Mouse (Mus musculus): ENCODE measurements at regions not wholly inside any gene's neighbourhood (a gene's known extent, or its start where the extent isn't known, plus 50 kb on each side); places are given as distances from the start of the nearest gene placed in this dataset.
A peak's percentile ranks its signal among the peaks of the same experiment; 100 is the strongest.

DNA sequence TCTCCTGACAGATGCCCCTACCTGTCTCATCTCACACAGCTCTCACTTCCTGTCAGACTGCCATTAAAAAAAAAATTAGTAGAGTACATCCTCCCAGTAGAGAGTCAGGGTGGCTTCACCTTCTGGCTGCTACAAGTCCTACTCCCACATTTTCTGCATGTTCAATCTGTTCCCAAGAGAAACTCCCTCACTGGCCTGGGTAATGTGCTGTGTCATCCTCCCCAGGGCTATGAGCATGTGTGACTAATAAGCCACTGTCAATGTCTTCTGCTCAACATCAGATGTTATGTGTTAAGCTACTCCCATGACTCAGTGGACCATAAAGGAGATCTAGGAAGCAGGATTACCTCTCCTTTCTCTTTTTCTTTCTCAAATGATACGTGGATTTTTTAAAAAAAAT lies 652.4 kb upstream of the Frg1 start:
- Histone ChIP-seq H3K9me3 (ENCODE audit: control insufficient read depth, low read length) (no peaks in the 10 kb centered on the region), H3K4me3 (ENCODE audit: low read depth, low read length) (no peak overlapping the region), H3K27me3 (ENCODE audit: control insufficient read depth, insufficient read depth, low read length) (no peaks in the 10 kb centered on the region), H3K4me2 (ENCODE audit: low read depth, severe bottlenecking) (no peak overlapping the region), H3K27ac (replicated peaks; ENCODE audit: low read depth, low read length) (no peak overlapping the region), H3K36me3 (ENCODE audit: control insufficient read depth, insufficient read depth, low read length) (no peaks in the 10 kb centered on the region), H3K4me1 (ENCODE audit: control insufficient read depth, insufficient read depth, low read length) (no peaks in the 10 kb centered on the region), H3K9ac (ENCODE audit: low read length) (no peak overlapping the region)
- 67% methylated on average over 1 of the region's 1 CpGs for WGBS
- no peak for ATAC-seq (ENCODE audit: insufficient number of reproducible peaks, low FRiP score, low TSS enrichment, low read depth)
- DNase-seq (ENCODE audit: low spot score), result no peak

DNA sequence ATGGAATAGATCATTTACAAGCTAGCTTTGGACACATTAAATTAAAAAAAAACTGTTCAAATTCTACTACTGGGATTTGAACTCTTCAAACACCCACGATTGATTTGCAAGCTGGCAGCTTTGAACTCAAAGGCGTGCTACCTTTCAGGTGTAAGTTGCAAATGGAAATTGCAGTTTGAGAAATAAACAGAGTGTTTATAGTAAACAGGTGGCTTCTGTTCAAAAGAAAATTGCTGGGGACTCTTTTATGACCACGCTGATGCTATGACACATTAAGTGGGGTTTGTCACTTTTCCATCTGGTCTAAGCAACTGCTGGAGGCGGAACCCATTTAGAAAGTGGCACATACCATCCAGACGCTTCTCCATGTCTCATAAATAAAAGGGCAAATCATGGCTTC lies 626.7 kb upstream of the Frg1 start:
- no peak overlapping the region for H3K4me2 ChIP-seq (ENCODE audit: low read depth, severe bottlenecking)
- H3K9ac ChIP-seq (ENCODE audit: low read length), result no peak overlapping the region
- peaks cover 5% of the 10 kb centered on the region; the same call in 1 of the 2 replicates for H3K4me1 ChIP-seq (ENCODE audit: control insufficient read depth, insufficient read depth, low read length)
- DNase-seq (ENCODE audit: low spot score) (peak; percentile 37), ATAC-seq (ENCODE audit: insufficient number of reproducible peaks, low FRiP score, low TSS enrichment, low read depth) (0 out of 2 replicates have a peak, but pooled peaks have one; percentile 44)
- H3K4me3 ChIP-seq (ENCODE audit: low read depth, low read length), result no peak overlapping the region
- WGBS, result 5% methylated on average over 5 of the region's 5 CpGs
- no peaks in the 10 kb centered on the region for H3K9me3 ChIP-seq (ENCODE audit: control insufficient read depth, low read length)
- no peak overlapping the region for H3K27ac ChIP-seq (replicated peaks; ENCODE audit: low read depth, low read length)
- no peaks in the 10 kb centered on the region for H3K36me3 ChIP-seq (ENCODE audit: control insufficient read depth, insufficient read depth, low read length)
- no peaks in the 10 kb centered on the region for H3K27me3 ChIP-seq (ENCODE audit: control insufficient read depth, insufficient read depth, low read length)

DNA sequence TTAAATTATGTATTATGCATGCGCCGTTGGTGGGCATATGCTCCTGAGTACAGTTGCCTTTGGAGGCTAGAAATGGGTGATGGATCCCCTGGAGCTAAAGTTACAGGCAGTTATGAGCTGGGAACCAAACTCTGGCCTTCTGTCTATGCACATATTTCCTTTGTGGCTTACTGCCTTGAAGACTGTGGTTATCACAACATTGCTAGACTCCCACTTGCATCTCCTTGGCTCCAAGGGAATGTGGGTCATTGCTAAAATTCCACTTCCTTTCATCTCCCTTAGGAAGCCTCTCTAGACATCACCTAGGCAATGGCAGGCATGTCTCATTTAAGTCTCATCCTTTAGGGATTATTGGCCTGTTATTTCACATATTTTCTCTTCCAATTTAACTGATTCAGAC lies 622.4 kb upstream of the Frg1 start:
- no peak for ATAC-seq (ENCODE audit: insufficient number of reproducible peaks, low FRiP score, low TSS enrichment, low read depth)
- Histone ChIP-seq H3K36me3 (ENCODE audit: control insufficient read depth, insufficient read depth, low read length) (no peaks in the 10 kb centered on the region), H3K27me3 (ENCODE audit: control insufficient read depth, insufficient read depth, low read length) (no peaks in the 10 kb centered on the region), H3K4me2 (ENCODE audit: low read depth, severe bottlenecking) (no peak overlapping the region), H3K27ac (replicated peaks; ENCODE audit: low read depth, low read length) (no peak overlapping the region), H3K4me1 (ENCODE audit: control insufficient read depth, insufficient read depth, low read length) (peaks cover under 1% of the 10 kb centered on the region; the same call in 1 of the 2 replicates), H3K9ac (ENCODE audit: low read length) (no peak overlapping the region), H3K4me3 (ENCODE audit: low read depth, low read length) (no peak overlapping the region), H3K9me3 (ENCODE audit: control insufficient read depth, low read length) (no peaks in the 10 kb centered on the region)
- DNase-seq (ENCODE audit: low spot score), result no peak
- WGBS, result 94% methylated on average over 2 of the region's 2 CpGs

DNA sequence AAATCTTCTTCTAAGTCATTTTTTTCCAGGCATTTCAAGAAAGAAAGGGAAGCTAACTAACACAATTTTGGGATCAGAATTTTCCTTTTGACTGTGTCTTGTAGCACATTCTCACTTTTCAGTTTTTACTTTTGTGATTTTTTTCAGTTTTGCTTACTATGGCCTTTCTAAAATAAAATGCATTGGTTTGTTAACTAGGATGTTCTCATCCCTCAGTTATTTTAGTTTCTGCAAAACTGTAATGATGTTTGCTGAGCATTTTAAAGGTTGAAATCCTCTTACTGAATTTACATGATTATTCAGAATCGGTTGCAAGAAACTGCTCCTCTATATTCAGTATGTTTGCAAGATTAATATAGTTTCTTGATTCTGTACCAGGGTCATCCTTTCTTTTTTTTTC lies 610.1 kb upstream of the Frg1 start:
- no peak overlapping the region for H3K9ac ChIP-seq (ENCODE audit: low read length)
- no peak overlapping the region for H3K4me3 ChIP-seq (ENCODE audit: low read depth, low read length)
- no peaks in the 10 kb centered on the region for H3K9me3 ChIP-seq (ENCODE audit: control insufficient read depth, low read length)
- ATAC-seq (ENCODE audit: insufficient number of reproducible peaks, low FRiP score, low TSS enrichment, low read depth), result no peak
- no peaks in the 10 kb centered on the region for H3K36me3 ChIP-seq (ENCODE audit: control insufficient read depth, insufficient read depth, low read length)
- H3K4me1 ChIP-seq (ENCODE audit: control insufficient read depth, insufficient read depth, low read length), result no peaks in the 10 kb centered on the region
- no peaks in the 10 kb centered on the region for H3K27me3 ChIP-seq (ENCODE audit: control insufficient read depth, insufficient read depth, low read length)
- no peak overlapping the region for H3K4me2 ChIP-seq (ENCODE audit: low read depth, severe bottlenecking)
- H3K27ac ChIP-seq (replicated peaks; ENCODE audit: low read depth, low read length), result no peak overlapping the region
- DNase-seq (ENCODE audit: low spot score), result no peak
- WGBS, result 96% methylated on average over 1 of the region's 1 CpGs

DNA sequence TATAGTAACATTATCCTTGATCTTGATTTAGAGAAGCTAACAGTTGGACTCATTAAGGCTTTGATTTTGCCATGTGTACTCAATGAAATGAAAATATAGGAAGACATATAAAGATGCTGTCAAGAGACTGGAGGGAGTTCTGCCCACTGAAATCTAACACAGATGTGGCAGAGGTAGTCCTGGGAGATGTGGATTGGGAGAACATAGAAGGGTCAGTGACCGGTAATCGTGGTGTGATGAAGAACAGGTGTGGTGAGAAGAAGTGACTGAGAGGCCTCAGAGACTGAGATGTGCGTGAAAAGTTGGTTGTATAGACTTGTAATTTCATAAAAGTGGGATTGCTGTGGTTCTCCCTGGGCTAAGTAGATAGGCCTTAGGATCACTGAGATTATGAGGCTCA lies 600.9 kb upstream of the Frg1 start:
- Histone ChIP-seq H3K27me3 (ENCODE audit: control insufficient read depth, insufficient read depth, low read length) (no peaks in the 10 kb centered on the region), H3K36me3 (ENCODE audit: control insufficient read depth, insufficient read depth, low read length) (no peaks in the 10 kb centered on the region), H3K4me1 (ENCODE audit: control insufficient read depth, insufficient read depth, low read length) (no peaks in the 10 kb centered on the region), H3K9ac (ENCODE audit: low read length) (no peak overlapping the region), H3K9me3 (ENCODE audit: control insufficient read depth, low read length) (no peaks in the 10 kb centered on the region), H3K4me3 (ENCODE audit: low read depth, low read length) (no peak overlapping the region), H3K4me2 (ENCODE audit: low read depth, severe bottlenecking) (no peak overlapping the region), H3K27ac (replicated peaks; ENCODE audit: low read depth, low read length) (no peak overlapping the region)
- ATAC-seq (ENCODE audit: insufficient number of reproducible peaks, low FRiP score, low TSS enrichment, low read depth) (no peak), DNase-seq (ENCODE audit: low spot score) (peak; percentile 30)
- WGBS, result 20% methylated on average over 3 of the region's 3 CpGs

DNA sequence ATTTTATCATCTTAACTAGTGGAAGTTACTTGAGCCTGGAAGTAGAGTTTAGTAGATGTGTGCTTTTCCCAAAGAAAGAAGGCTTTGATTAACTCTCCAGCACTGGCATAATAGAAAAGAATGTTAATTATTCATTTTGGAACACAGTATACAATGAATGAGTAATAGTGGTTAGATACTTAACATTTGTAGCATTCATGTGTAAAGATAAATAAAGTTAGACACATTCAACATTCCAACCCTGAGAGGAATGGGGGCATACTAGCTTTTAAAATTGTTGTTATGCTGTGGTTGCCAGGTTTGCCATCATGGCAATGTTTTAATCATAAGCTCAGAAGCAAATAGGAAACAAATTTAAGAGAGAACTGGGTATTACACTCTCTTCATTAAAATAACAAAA lies 586.3 kb upstream of the Frg1 start:
- no peak overlapping the region for H3K4me2 ChIP-seq (ENCODE audit: low read depth, severe bottlenecking)
- no peak for ATAC-seq (ENCODE audit: insufficient number of reproducible peaks, low FRiP score, low TSS enrichment, low read depth)
- no peak for DNase-seq (ENCODE audit: low spot score)

DNA sequence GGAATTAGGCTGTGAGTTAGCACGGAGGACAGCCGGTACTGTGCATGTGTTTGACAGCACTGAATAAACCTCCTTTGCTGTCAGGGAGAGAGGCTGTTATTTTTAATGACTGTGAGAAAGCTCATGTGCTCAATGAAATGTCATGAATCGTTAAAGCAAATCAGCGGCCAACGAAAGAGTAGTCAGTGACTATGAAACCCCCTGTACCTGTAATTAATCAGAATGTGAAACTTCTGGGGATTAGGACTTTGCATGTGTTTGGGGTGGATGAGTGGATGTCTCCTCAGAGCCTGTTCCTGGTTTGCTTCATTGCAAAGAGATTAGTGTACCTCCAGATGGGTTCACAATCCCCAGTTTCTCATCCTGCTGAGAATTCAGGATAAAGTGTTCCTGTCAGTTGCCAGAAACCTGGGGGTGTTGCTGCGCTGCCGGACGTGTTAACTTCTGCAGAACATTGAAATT lies 572.2 kb upstream of the Frg1 start:
- no peak overlapping the region for H3K4me2 ChIP-seq (ENCODE audit: low read depth, severe bottlenecking)
- peak; percentile 30 for DNase-seq (ENCODE audit: low spot score)
- H3K36me3 ChIP-seq (ENCODE audit: control insufficient read depth, insufficient read depth, low read length), result no peaks in the 10 kb centered on the region
- no peaks in the 10 kb centered on the region for H3K9me3 ChIP-seq (ENCODE audit: control insufficient read depth, low read length)
- no peak overlapping the region for H3K4me3 ChIP-seq (ENCODE audit: low read depth, low read length)
- no peaks in the 10 kb centered on the region for H3K27me3 ChIP-seq (ENCODE audit: control insufficient read depth, insufficient read depth, low read length)
- WGBS, result 26% methylated on average over 8 of the region's 8 CpGs
- H3K9ac ChIP-seq (ENCODE audit: low read length), result no peak overlapping the region
- ATAC-seq (ENCODE audit: insufficient number of reproducible peaks, low FRiP score, low TSS enrichment, low read depth), result no peak
- no peak overlapping the region for H3K27ac ChIP-seq (replicated peaks; ENCODE audit: low read depth, low read length)
- peaks cover 18% of the 10 kb centered on the region for H3K4me1 ChIP-seq (ENCODE audit: control insufficient read depth, insufficient read depth, low read length)

More for the DNA sequence above, 586.3 kb upstream of the Frg1 start:
- no peak overlapping the region for H3K4me3 ChIP-seq (ENCODE audit: low read depth, low read length)
- no peaks in the 10 kb centered on the region for H3K4me1 ChIP-seq (ENCODE audit: control insufficient read depth, insufficient read depth, low read length)
- H3K36me3 ChIP-seq (ENCODE audit: control insufficient read depth, insufficient read depth, low read length), result no peaks in the 10 kb centered on the region
- H3K9me3 ChIP-seq (ENCODE audit: control insufficient read depth, low read length), result no peaks in the 10 kb centered on the region
- no peak overlapping the region for H3K9ac ChIP-seq (ENCODE audit: low read length)
- no peak overlapping the region for H3K27ac ChIP-seq (replicated peaks; ENCODE audit: low read depth, low read length)
- no peaks in the 10 kb centered on the region for H3K27me3 ChIP-seq (ENCODE audit: control insufficient read depth, insufficient read depth, low read length)

DNA sequence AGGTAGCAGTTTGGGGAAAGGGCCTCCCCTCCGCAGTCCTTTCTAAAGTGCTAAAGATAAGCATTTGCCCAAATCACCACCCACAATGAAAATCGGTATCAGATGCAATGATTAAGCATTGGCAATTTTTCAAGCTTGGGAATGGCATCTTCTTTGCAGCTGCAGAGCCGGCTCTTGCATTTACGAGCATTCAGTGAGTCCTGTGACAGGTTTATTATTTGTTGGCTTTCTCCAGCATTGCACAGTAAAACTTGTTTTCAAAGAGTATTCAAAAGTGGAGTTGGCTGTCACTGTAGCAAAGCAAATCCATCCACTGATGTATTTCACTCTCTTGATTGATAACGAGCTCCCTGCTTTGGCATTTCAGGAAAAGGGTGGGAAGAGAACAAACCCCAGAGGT lies 571.3 kb upstream of the Frg1 start:
- no peaks in the 10 kb centered on the region for H3K27me3 ChIP-seq (ENCODE audit: control insufficient read depth, insufficient read depth, low read length)
- peak overlapping the region; percentile 31; the same call in 1 of the 2 replicates for H3K27ac ChIP-seq (replicated peaks; ENCODE audit: low read depth, low read length)
- H3K4me1 ChIP-seq (ENCODE audit: control insufficient read depth, insufficient read depth, low read length), result peaks cover 18% of the 10 kb centered on the region
- 9% methylated on average over 5 of the region's 5 CpGs for WGBS
- ATAC-seq (ENCODE audit: insufficient number of reproducible peaks, low FRiP score, low TSS enrichment, low read depth), result no peak
- no peaks in the 10 kb centered on the region for H3K36me3 ChIP-seq (ENCODE audit: control insufficient read depth, insufficient read depth, low read length)
- no peaks in the 10 kb centered on the region for H3K9me3 ChIP-seq (ENCODE audit: control insufficient read depth, low read length)
- H3K4me2 ChIP-seq (ENCODE audit: low read depth, severe bottlenecking), result no peak overlapping the region
- H3K4me3 ChIP-seq (ENCODE audit: low read depth, low read length), result no peak overlapping the region
- H3K9ac ChIP-seq (ENCODE audit: low read length), result no peak overlapping the region
- DNase-seq (ENCODE audit: low spot score), result peak; percentile 36

DNA sequence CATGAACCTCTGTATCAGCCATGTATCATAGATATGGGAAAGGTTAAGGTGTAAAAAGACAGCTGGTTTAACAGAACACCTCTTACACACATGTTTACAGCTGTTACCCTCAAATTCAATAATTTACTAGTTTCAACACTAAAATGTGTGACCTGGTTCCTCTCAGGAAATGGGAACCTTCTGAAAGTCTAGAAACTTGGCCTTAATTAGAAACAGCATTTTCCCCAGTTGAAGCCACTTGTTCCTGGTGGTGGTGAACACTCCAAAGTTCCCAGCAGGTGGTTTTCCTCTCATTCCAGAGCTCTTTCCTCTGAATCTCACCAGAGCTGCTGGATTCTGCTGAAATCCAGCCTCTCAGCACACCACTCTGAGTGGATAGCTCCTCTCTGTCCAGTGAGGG lies 570.5 kb upstream of the Frg1 start:
- Histone ChIP-seq H3K9me3 (ENCODE audit: control insufficient read depth, low read length) (no peaks in the 10 kb centered on the region), H3K4me3 (ENCODE audit: low read depth, low read length) (no peak overlapping the region), H3K36me3 (ENCODE audit: control insufficient read depth, insufficient read depth, low read length) (no peaks in the 10 kb centered on the region), H3K27me3 (ENCODE audit: control insufficient read depth, insufficient read depth, low read length) (no peaks in the 10 kb centered on the region), H3K9ac (ENCODE audit: low read length) (no peak overlapping the region), H3K27ac (replicated peaks; ENCODE audit: low read depth, low read length) (peak overlapping the region; percentile 31; the same call in 1 of the 2 replicates), H3K4me1 (ENCODE audit: control insufficient read depth, insufficient read depth, low read length) (peaks cover 18% of the 10 kb centered on the region), H3K4me2 (ENCODE audit: low read depth, severe bottlenecking) (no peak overlapping the region)
- ATAC-seq (ENCODE audit: insufficient number of reproducible peaks, low FRiP score, low TSS enrichment, low read depth), result peak; percentile 58; the same call in 1 of the 2 replicates
- peak; percentile 49 for DNase-seq (ENCODE audit: low spot score)

All from limb, embryonic 11.5 days (tissue).